Mouse (Mus musculus) c-Kit-negative CD71-positive TER-119-positive erythroid progenitor cells, embryonic 14.5 days (primary cell): ENCODE results near the gene Spz1.

ENCODE experiments used
- DNase-seq: peaks from one replicate; pipeline ENCODE4 v3.0.0-alpha.2; 2013; ENCODE audit warnings: low read depth, low spot score

Gene Spz1

DNA sequence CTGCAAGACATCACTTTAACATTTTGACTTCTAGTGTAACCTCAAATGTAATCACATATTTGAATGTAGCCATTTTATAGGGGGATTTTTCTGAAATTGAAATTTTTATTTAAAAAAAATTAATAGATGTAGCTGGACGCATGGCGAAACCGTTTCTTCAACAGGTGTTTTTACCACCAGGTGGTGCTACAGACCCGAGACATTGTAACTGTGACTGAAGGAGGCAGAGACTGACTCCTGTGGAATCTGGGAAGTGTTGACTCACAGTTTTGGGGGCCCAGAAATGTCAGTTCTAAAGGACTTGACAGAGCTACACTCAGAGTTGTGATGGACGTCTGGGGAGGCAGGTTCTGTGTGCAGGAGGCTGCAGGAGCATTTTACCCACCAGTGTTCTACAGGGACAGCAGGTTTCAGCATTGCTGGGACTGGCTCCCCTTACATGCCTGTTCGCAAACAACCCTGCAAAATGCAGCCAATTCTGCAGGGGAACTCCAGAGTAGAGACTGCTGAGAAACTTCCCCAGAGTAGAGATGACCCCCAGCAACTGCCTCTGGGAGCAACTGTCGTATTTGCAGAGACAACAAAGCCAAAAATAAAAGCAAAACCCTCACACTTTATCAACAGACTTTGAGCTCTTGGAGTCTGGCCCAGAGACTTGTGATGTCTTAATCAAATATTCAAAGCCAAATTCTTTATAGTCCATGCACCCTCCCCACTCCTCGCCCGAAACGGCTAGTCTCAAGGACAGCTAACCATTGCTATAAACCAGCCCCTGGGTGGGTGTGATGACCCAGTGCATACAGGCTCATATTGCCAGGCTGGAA lies 4.5 kb upstream of the Spz1 start:
- DNase-seq, result peak; percentile 63

DNA sequence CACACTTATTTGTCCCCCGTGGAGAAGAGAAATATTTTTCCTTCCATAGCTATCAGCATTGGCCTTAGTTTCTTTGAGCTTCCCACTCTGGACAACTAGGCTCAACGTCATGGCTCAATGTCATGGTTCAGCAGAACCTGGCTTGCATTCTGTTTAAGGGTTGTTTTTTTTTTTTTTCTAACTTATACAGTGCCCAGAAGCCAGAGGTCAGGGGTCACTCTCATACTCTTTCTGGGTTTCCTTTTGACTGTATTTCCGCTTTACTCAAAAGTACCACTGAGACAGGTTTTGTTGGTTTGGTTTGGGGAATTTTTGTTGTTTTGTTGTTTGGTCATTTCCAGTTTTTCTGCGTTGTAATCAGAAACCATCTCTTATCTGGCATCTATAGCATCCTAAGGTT lies 2.2 kb upstream of the Spz1 start:
- DNase-seq, result no peak

DNA sequence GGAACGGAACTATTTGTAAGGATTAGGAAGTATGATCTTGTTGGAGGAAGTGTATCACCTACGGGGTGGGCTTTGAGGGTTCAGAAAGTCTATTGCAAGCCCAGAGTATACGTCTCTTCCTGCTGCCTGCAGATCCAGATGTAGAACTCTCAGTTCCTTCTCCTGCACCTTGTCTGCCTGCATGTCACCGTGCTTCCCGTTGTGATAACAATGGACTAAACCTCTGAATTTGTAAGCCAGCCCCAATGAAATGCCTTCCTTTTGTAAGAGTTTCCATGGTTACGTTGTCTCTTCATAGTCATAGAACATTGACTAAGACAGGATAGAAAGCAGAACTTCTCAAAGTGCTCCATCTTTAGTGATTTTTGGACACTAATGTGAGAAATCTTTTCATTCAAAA lies 716 bp upstream of the Spz1 start:
- DNase-seq, result no peak

DNA sequence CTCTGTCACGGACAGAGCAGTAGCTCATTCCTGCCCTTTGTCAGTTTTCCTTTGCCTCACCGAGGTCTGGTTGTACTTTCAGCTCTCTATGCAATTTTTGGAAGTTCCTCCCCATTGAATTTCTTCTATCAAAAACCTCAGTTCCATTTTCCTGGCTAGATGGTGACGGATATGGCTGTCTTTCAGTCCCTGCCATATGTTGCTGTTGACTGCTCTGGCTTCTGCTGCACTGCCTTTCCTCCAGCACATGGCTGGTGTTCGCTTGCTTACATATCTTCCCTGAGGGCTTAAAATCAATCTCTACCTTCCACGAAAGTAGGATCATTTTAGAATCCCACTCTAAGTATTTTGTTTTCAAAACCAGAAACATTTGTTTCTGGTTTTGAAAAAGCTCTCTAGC lies 16.5 kb downstream of the Spz1 start:
- no peak for DNase-seq

DNA sequence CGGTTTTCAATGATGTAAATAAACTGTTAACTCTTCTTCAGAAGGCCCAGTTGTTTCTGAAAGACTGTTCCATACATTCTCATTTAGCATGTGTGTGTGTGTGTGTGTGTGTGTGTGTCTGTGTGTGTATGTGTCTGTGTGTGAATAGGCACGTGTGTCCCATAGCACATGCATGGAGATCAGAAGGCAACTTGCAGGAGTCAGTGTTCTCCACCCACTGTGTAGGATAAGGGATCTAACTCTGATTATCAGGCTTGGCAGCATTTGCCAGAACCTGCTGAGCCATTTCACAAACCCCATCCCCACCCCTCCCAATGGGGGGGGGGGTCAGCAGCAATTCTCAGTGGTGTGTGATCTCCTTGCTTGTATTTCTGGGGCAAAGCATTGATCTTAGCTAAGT lies 18.7 kb downstream of the Spz1 start:
- no peak for DNase-seq

DNA sequence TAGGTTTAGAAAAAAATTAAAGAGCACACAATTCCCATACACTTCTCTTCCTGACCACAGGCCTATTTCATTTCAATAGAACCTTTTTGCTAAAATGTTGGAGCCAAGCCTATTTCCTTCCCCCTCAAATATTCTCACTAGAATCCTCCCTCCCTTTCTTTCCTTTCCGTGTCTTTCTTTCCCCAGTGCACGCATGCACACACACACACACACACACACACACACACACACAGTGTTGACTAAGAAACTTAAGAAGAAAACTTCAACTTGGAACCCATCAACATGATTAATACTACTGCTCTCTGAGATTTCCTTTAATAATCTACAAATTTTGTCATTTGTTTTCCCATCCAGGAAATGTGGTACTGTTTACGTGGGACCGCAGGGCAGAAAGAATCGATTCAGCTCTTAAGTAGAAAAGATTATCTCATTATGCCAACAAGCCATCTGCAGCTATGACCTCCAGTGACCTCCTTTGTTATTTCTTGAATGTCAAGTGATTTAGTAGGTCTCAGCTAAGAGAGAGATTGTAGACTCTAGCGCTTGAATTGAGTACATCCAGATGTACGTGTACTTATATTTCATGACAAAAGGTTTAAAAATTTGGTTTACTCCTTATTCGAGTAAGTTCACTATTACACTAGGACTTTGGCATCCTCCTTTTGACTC lies 19.4 kb downstream of the Spz1 start:
- no peak for DNase-seq

DNA sequence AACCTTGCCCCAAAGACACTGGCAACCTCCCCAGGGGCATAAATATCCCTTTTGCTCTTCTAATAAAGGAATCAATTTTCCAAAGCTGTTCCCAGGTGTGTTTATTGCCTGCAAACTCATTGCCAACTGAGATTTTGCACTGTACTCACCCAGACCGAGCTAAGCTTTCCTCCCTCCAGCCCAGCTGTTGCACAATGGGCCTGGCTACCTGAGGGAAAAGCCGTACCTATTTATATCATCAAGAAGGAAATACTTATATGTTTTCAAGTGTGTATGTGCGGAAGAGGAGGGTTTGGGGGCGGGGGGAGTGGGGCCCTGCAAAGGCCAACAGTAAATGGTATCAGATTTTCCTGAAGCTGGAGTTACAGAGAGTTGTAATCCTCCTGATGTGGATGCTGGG lies 28.9 kb downstream of the Spz1 start:
- no peak for DNase-seq

DNA sequence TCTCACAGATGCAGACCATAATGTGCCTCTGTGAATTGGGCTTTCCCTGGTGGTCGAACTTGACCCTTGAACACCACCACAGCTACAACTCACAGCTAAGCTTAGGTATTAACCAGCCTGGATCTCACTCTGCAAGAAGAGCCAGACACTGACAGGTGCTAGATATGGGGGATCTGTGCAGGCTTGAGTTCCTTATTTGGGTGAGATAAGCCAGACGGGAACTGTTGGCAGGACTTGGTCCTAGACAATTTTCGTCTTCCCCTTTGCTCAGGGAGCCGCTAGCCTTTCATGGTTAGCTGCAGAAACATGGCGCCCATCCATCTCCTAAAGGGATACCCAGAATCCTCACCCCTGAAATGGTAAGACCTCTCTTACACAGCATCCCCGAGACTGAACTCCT lies 35.0 kb downstream of the Spz1 start:
- no peak for DNase-seq

DNA sequence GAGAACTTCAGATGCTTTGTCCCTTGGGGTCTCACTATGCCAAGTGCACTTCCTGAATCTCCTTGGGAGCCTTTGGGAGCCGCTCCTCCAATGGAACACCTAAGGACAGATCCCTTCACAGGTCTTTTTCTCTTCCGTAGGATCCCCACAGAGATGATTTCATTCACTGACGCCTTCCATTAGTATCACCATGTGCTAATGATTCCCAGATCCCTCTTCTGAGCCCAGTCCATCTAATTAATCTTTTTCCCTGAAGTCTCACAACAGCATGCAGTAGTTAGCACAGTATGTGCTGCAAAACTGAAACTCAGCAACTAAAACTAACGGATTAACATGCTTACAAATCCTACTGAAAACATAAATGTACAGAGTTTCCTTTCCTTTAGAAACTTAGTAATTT lies 36.8 kb downstream of the Spz1 start:
- DNase-seq, result no peak

DNA sequence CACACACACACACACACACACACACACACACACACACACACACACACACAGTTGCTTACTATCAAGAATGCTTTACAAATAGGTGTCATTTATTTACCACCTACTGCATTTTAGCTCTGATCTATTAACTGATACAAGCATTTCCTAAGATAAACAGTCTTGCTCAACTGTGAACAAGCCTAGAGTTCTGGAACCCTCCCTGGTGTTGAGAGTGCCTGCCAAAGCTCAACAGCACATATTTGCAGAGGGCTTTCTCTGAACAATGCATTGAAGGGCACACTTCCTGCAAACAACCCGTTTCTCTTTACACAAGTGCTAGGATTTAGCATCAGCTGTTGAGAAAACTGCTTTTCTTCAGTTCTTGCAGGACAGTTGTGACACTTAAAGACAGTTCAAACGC lies 42.2 kb downstream of the Spz1 start:
- DNase-seq, result no peak

DNA sequence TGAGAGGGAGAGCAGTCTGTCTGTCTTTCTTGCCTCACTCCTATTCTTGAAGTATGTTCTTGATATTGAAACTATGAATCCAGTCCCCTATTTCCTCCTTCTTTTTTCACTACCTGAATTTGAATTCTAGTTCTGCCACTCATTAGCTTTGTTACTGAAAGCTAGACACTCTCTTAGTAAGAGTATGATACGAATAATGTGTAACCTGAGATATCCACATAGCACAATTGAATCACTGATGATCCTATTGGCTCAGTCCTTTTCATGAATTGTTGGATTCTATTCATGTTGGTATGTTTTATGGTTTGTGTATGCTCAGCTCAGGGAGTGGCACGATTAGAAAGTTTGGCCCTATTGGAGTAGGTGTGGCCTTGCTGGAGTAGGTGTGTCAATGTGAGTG lies 43.8 kb downstream of the Spz1 start:
- DNase-seq, result no peak

DNA sequence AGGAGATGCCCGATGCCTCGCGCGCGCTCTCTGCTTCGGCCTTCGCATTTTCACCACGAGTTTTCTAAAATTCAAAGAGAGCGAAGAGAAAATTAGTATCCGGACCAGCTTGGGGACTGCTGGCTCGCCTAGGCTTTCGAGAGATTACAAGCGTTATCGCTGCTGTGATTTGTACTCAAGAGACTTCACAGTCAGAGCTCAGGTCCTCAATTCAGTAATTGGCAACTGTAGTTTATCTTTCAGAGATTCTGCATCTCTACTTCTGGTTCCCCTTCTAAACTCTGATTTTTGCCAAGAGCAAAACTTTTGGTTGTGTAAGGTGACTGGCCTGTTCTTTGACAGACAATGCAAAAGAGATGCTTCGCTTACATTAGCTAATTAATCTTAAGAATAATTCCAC lies 44.7 kb downstream of the Spz1 start:
- no peak for DNase-seq

DNA sequence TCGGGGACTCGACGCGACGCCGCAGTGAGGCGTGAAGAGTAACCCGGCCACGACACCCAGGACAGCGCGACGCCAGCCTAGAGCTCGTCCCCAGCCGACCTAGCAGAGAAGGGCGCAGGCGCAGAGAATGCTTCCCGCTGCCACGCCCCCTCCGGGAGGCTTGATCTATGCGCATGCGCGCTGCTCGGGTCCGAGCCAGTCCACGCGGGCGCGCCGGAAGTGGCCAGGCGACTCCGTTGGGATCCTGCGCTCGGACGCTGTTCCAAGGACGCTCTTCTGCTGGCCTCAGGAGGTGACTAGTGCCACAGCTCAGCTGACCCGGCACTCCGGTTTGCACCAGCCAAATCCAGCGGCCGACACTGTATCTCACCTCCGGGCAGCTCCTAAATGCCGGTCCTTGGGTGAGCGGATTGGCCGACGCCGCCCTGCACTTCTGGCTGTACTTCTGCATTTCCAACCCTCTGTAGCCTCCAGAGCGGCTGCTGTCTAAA lies 45.2 kb downstream of the Spz1 start, which contains the start of gene Zfyve16:
Gene Zfyve16, minus strand, starts transcription at position 148 of the 491 bp plus-strand sequence.
- peak; percentile 86 for DNase-seq

DNA sequence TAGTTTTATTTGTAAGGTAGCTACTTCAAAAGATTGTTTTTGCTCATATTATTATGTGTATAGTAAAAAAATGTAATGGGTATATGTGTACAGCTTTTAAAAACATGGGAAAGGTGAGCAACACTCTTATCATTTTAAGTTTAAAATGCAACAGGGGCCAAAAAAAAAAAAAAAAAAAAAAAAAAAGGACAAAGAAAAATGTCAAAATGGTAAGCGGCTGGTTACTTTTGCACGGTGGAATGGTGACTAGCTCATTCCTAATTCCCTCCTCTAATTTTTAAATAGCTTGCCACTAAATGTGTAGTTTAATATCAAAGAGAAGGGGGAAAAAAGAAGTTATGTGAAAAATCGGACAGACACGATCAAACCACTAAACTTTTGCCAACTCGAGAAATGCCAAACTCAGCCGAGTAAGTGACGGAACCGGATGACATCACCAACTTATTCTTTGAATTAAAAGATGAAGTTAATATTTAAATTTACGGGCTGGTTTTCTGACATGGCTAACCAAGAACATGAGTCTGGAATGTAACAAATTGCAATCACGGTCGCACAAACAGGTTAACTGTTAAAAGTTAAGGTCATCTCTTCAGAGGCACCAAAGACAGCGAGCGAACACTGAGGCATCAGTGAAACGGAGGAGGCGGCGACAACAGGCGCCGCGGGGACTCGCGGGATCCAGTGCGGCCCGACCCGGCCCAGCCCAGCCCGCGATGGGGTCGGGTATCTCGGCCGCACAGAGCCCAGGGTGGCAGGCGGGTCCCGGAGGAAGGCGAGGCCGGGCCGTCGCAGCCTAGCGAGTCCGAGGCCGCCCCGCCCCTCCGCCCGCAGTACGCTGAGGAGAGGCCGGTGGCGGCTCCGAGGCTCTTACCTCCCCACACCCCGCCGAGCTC lies 45.9 kb downstream of the Spz1 start:
- DNase-seq, result no peak
